Mouse (Mus musculus) hindbrain, embryonic 15.5 days (tissue): ENCODE measurements around the gene Slc25a29. TPM values are rescaled to one million over a fixed set of nuclear protein-coding genes. Genes with fewer than 3 reads are reported as not detected.

Source experiments
- ATAC-seq: fragments of 200-750 bp; cut with Nextera tagmentation; 2 replicates; pipeline ENCODE4 v1.8.0; 2017; ENCODE audit warnings: low read depth, moderate number of reproducible peaks, moderate TSS enrichment; ENCODE audit not compliant: low FRiP score
- H3K27ac ChIP-seq: fragments of 300-500 bp; sonication (generic); replicated peaks from 2 replicates; pipeline ENCODE4 v1.5.1; 2015; ENCODE audit warnings: mild to moderate bottlenecking, inconsistent platforms
- H3K27me3 ChIP-seq: fragments of 300-500 bp; sonication (generic); 2 replicates; pipeline ENCODE4 v1.6.1; 2015; ENCODE audit warnings: control low read depth, inconsistent platforms
- H3K36me3 ChIP-seq: fragments of 300-500 bp; sonication (generic); 2 replicates; pipeline ENCODE4 v1.6.1; 2015; ENCODE audit warnings: control low read depth, inconsistent platforms
- H3K4me1 ChIP-seq: fragments of 300-500 bp; sonication (generic); replicated peaks from 2 replicates; pipeline ENCODE4 v1.6.1; 2015; ENCODE audit warnings: control low read depth, inconsistent platforms
- H3K4me2 ChIP-seq: fragments of 300-500 bp; sonication (generic); 2 replicates; pipeline ENCODE4 v1.6.1; 2015; ENCODE audit warnings: moderate library complexity, mild to moderate bottlenecking, inconsistent platforms
- H3K4me3 ChIP-seq: fragments of 300-500 bp; sonication (generic); 2 replicates; pipeline ENCODE4 v1.5.1; 2015; ENCODE audit warnings: mild to moderate bottlenecking, inconsistent platforms
- H3K9ac ChIP-seq: fragments of 300-500 bp; sonication (generic); 2 replicates; pipeline ENCODE4 v1.6.1; 2015; ENCODE audit warnings: inconsistent platforms
- H3K9me3 ChIP-seq: fragments of 300-500 bp; sonication (generic); 2 replicates; pipeline ENCODE4 v1.6.1; 2016; ENCODE audit warnings: control low read depth, inconsistent platforms
- WGBS: fragments of 180-500 bp; shearing (Covaris S2); methylation state at CpG from one replicate; pipeline ENCODE4 v1.1.7; 2015; 5-methylcytosine and 5-hydroxymethylcytosine counted together
- polyA plus RNA-seq: library from polyadenylated mRNA; unstranded; fragments of >200 nt; fragmentation: Nextera tagmentation; extraction: Ambion mirVana; gene quantifications from 2 replicates; pipeline ENCODE4 v1.2.1, GENCODE M21; 2015

The Slc25a29 gene
- 19.0 and 20.7 TPM in 2 replicates for polyA plus RNA-seq

GRCm38 (mm10) chr12:108835840-108836409, at the start of gene Slc25a29, which contains the start of gene Slc25a47:
Gene Slc25a29 (minus strand): TSS chr12:108835883.
Gene Slc25a47 (plus strand): TSS chr12:108836046.
- H3K27ac ChIP-seq, result peak within 1 kb of the TSS; percentile 86
- H3K9me3 ChIP-seq, result no peaks in the 10 kb centered on the region
- H3K4me2 ChIP-seq, result peak within 1 kb of the TSS; percentile 75
- peak within 1 kb of the TSS; percentile 81 for H3K4me3 ChIP-seq
- peak within 1 kb of the TSS; percentile 64 for H3K9ac ChIP-seq
- WGBS, result under 1% methylated on average over 48 of the region's 53 CpGs
- H3K27me3 ChIP-seq, result no peaks in the 10 kb centered on the region
- peaks cover 2% of the 10 kb centered on the region; the same call in 1 of the 2 replicates for H3K36me3 ChIP-seq
- peaks cover 60% of the 10 kb centered on the region for H3K4me1 ChIP-seq
- ATAC-seq, result peak; percentile 99

- H3K36me3 ChIP-seq, result peaks cover 77% of the 10 kb centered on the region
- H3K9ac ChIP-seq, result no peak overlapping the region
- no peaks in the 10 kb centered on the region for H3K9me3 ChIP-seq
- no peak overlapping the region for H3K4me2 ChIP-seq
- ATAC-seq, result no peak
- H3K27me3 ChIP-seq, result no peaks in the 10 kb centered on the region
- no peak overlapping the region for H3K4me3 ChIP-seq
- H3K4me1 ChIP-seq, result no peaks in the 10 kb centered on the region
- 93% methylated on average over 8 of the region's 8 CpGs for WGBS
- H3K27ac ChIP-seq, result no peak overlapping the region
These were observed 47.1 kb upstream of the Slc25a29 start for GRCm38 (mm10) chr12:108882776-108883175.

DNA sequence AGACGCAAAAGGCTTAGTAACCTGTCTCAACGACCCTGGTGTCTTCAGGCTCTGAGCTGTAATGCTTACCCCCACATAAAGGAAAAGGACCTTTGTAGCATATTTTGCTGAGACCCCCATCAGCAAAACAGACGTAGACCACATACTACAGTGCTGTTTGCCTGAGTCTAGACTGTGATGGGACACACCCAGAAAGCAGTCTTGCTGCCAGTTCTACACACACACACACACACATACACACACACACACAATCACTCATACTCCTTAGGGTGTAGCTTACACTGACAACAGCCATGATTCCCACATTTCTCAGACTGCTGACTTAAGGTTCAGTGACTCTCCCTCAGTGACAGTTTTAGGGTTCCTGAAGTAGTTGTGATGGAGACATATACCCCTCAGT, 45.5 kb upstream of the Slc25a29 start:
- Histone ChIP-seq H3K4me1 (no peaks in the 10 kb centered on the region), H3K4me3 (no peak overlapping the region), H3K27me3 (no peaks in the 10 kb centered on the region), H3K27ac (no peak overlapping the region), H3K9ac (no peak overlapping the region), H3K9me3 (no peaks in the 10 kb centered on the region), H3K36me3 (peaks cover 63% of the 10 kb centered on the region), H3K4me2 (no peak overlapping the region)
- no peak for ATAC-seq
- WGBS, result 93% methylated on average over 3 of the region's 3 CpGs

- no peaks in the 10 kb centered on the region for H3K27me3 ChIP-seq
- H3K9ac ChIP-seq, result no peak overlapping the region
- H3K9me3 ChIP-seq, result no peaks in the 10 kb centered on the region
- no peak overlapping the region for H3K27ac ChIP-seq
- no peaks in the 10 kb centered on the region for H3K4me1 ChIP-seq
- no peak overlapping the region for H3K4me3 ChIP-seq
- H3K36me3 ChIP-seq, result peaks cover 58% of the 10 kb centered on the region
- WGBS, result 96% methylated on average over 5 of the region's 5 CpGs
- H3K4me2 ChIP-seq, result no peak overlapping the region
- no peak for ATAC-seq
These were observed 44.9 kb upstream of the Slc25a29 start for GRCm38 (mm10) chr12:108880606-108881005.

DNA sequence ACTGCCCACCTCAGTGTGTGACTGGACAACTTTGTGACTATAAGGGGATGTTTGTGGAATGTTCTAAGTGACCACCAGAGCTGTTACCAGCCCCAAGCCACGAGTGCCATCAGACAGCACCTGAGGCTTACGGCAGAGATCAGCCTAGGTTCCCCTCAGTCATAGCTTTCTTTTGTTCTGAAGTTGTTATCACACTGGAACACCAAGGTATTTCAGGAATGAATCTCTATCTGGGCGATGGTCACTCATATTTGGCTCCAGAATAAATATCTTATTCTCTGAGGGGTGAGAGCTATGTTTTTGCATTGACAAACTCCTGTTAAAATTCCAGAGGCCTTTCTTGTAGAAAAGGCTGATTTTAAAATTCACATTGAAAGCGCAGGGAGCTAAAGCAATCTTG, 43.5 kb upstream of the Slc25a29 start:
- Histone ChIP-seq H3K4me3 (no peak overlapping the region), H3K9me3 (no peaks in the 10 kb centered on the region), H3K9ac (no peak overlapping the region), H3K27ac (no peak overlapping the region), H3K36me3 (peaks cover 59% of the 10 kb centered on the region), H3K27me3 (no peaks in the 10 kb centered on the region), H3K4me1 (no peaks in the 10 kb centered on the region), H3K4me2 (no peak overlapping the region)
- no peak for ATAC-seq
- 93% methylated on average over 4 of the region's 4 CpGs for WGBS

DNA sequence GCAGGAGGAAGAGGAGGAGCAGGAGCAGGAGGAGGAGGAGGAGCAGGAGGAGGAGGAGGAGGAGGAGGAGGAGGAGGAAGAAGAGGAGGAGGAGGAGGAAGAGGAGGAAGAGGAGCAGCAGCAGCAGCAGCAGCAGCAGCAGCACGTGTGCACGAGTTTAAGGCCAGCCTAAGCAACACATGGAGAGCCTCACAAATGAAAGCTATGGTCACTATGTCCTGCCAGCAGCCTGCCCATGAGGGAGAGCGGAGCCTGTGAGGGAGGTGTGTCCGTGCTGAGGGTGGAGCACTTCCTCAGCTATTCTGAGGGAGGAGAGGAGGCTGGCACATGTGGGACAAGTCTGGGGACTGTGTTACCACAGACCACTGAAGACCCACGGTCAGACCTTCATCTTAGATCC, 37.4 kb upstream of the Slc25a29 start:
- Histone ChIP-seq H3K9me3 (no peaks in the 10 kb centered on the region), H3K9ac (no peak overlapping the region), H3K4me1 (no peaks in the 10 kb centered on the region), H3K27me3 (no peaks in the 10 kb centered on the region), H3K27ac (no peak overlapping the region), H3K36me3 (peaks cover 63% of the 10 kb centered on the region), H3K4me3 (no peak overlapping the region), H3K4me2 (no peak overlapping the region)
- WGBS, result 83% methylated on average over 5 of the region's 5 CpGs
- ATAC-seq, result no peak

GRCm38 (mm10) chr12:108869575-108869974, 33.9 kb upstream of the Slc25a29 start:
- Histone ChIP-seq H3K27ac (no peak overlapping the region), H3K4me3 (no peak overlapping the region), H3K27me3 (no peaks in the 10 kb centered on the region), H3K36me3 (peaks cover 84% of the 10 kb centered on the region), H3K9ac (no peak overlapping the region), H3K9me3 (no peaks in the 10 kb centered on the region), H3K4me2 (no peak overlapping the region), H3K4me1 (no peaks in the 10 kb centered on the region)
- 77% methylated on average over 2 of the region's 2 CpGs for WGBS
- ATAC-seq, result no peak

DNA sequence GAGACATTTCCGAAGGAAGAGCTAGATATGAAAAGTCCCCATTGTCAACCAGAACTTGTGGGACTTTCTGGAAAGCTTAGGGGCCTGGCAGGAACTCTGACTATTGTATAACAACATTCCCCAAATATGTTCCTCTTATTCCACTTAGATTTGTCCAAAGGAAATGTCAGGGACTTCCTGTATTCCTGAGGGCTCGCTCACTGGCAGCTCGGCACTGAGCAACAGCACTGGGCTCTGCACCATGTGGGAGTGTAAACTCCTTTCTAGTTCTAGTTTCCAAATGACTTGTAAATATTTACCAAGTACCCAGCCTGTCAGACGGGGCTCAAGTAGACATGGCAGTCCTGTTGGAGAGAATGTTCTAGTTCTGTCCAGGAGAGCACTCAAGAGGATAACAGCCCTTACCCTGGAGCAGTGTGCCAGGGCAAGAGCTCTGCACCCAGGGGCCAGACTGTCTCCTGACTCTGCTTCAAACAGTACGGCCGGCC, 29.4 kb upstream of the Slc25a29 start:
- H3K4me3 ChIP-seq, result no peak overlapping the region
- ATAC-seq, result no peak
- H3K27me3 ChIP-seq, result no peaks in the 10 kb centered on the region
- WGBS, result 92% methylated on average over 6 of the region's 6 CpGs
- no peaks in the 10 kb centered on the region for H3K4me1 ChIP-seq
- H3K36me3 ChIP-seq, result peaks cover 77% of the 10 kb centered on the region
- no peaks in the 10 kb centered on the region for H3K9me3 ChIP-seq
- H3K9ac ChIP-seq, result no peak overlapping the region
- H3K4me2 ChIP-seq, result no peak overlapping the region
- H3K27ac ChIP-seq, result no peak overlapping the region

- 91% methylated on average over 5 of the region's 5 CpGs for WGBS
- Histone ChIP-seq H3K4me1 (no peaks in the 10 kb centered on the region), H3K4me2 (no peak overlapping the region), H3K4me3 (no peak overlapping the region), H3K27me3 (no peaks in the 10 kb centered on the region), H3K9ac (no peak overlapping the region), H3K36me3 (peaks cover 21% of the 10 kb centered on the region), H3K27ac (no peak overlapping the region), H3K9me3 (no peaks in the 10 kb centered on the region)
- no peak for ATAC-seq
These were observed 22.8 kb upstream of the Slc25a29 start for GRCm38 (mm10) chr12:108858486-108858885.

GRCm38 (mm10) chr12:108857589-108858184, 22.0 kb upstream of the Slc25a29 start:
- no peaks in the 10 kb centered on the region for H3K27me3 ChIP-seq
- H3K9me3 ChIP-seq, result no peaks in the 10 kb centered on the region
- H3K4me3 ChIP-seq, result no peak overlapping the region
- no peak overlapping the region for H3K27ac ChIP-seq
- WGBS, result 84% methylated on average over 7 of the region's 7 CpGs
- no peaks in the 10 kb centered on the region for H3K4me1 ChIP-seq
- no peak overlapping the region for H3K4me2 ChIP-seq
- no peak overlapping the region for H3K9ac ChIP-seq
- ATAC-seq, result no peak
- peaks cover 16% of the 10 kb centered on the region for H3K36me3 ChIP-seq

- no peak overlapping the region for H3K27ac ChIP-seq
- peaks cover 11% of the 10 kb centered on the region for H3K36me3 ChIP-seq
- no peaks in the 10 kb centered on the region for H3K4me1 ChIP-seq
- 90% methylated on average over 7 of the region's 7 CpGs for WGBS
- H3K9ac ChIP-seq, result no peak overlapping the region
- no peak for ATAC-seq
- no peak overlapping the region for H3K4me3 ChIP-seq
- no peaks in the 10 kb centered on the region for H3K27me3 ChIP-seq
- no peak overlapping the region for H3K4me2 ChIP-seq
- no peaks in the 10 kb centered on the region for H3K9me3 ChIP-seq
These were observed 21.4 kb upstream of the Slc25a29 start for GRCm38 (mm10) chr12:108857109-108857508.

GRCm38 (mm10) chr12:108856186-108856585, 20.5 kb upstream of the Slc25a29 start:
- Histone ChIP-seq H3K4me1 (no peaks in the 10 kb centered on the region), H3K4me2 (no peak overlapping the region), H3K36me3 (peaks cover 5% of the 10 kb centered on the region; the same call in 1 of the 2 replicates), H3K4me3 (no peak overlapping the region), H3K9me3 (no peaks in the 10 kb centered on the region), H3K27me3 (no peaks in the 10 kb centered on the region), H3K27ac (no peak overlapping the region), H3K9ac (no peak overlapping the region)
- 78% methylated on average over 8 of the region's 8 CpGs for WGBS
- no peak for ATAC-seq
